Mouse (Mus musculus): ENCODE data around the gene Rnf214. TPM values are rescaled to one million over a fixed set of nuclear protein-coding genes. Genes with fewer than 3 reads are reported as not detected.

Rnf214 gene
- polyA plus RNA-seq, 1 experiment from 2014 or later: 29.5 TPM

- Histone ChIP-seq H3K4me1 (ENCODE audit: insufficient read depth, low read depth, low read length) (no peaks in the 10 kb centered on the region), H3K4me3 (ENCODE audit: low read depth, low read length) (no peak overlapping the region), H3K4me2 (replicated peaks; ENCODE audit: low read depth, low read length) (0 out of 2 replicates have a peak overlapping the region, but pooled peaks have one; percentile 8), H3K36me3 (ENCODE audit: insufficient read depth, low read length) (no peaks in the 10 kb centered on the region), H3K9ac (replicated peaks; ENCODE audit: low read depth) (no peak overlapping the region), H3K27me3 (replicated peaks; ENCODE audit: insufficient read depth, low read length) (no peaks in the 10 kb centered on the region), H3K27ac (ENCODE audit: low read length) (peak overlapping the region; percentile 78), H3K9me3 (ENCODE audit: low read length) (no peaks in the 10 kb centered on the region)
- peak; percentile 58 for DNase-seq (ENCODE audit: low spot score)
- TF ChIP-seq EP300 (IDR thresholded peaks at IDR 0.05) (no peak), CTCF (IDR thresholded peaks at IDR 0.05) (no peak)
- 36% methylated on average over 9 of the region's 9 CpGs for WGBS
- peak; percentile 60 for ATAC-seq
Observed at GRCm38 (mm10) chr9:45815113-45815512, 91.6 kb downstream of the Rnf214 start.

Small RNA genes lying within 50 kb of the gene (microRNA-seq; reads per million reads assigned to microRNA genes)
- gene Mir7087: 0.98 reads per million

Other genes starting within 250 kb of the Rnf214 start
- 16.5 and 19.4 TPM in 2 replicates for gene Cep164, start 78.2 kb downstream of the Rnf214 start, polyA plus RNA-seq (2015; fragmentation: Nextera tagmentation; extraction: Ambion mirVana)
- gene Bace1, start 68.3 kb downstream of the Rnf214 start, polyA plus RNA-seq (2015; fragmentation: Nextera tagmentation; extraction: Ambion mirVana): 16.6 and 18.3 TPM in 2 replicates
- 21.1 and 22.3 TPM in 2 replicates for gene Pcsk7, start 414 bp downstream of the Rnf214 start, polyA plus RNA-seq (2015; fragmentation: Nextera tagmentation; extraction: Ambion mirVana)
- gene Tagln, start 29.1 kb upstream of the Rnf214 start, polyA plus RNA-seq (2015; fragmentation: Nextera tagmentation; extraction: Ambion mirVana): 153 and 184 TPM in 2 replicates
- gene Sidt2, start 48.3 kb upstream of the Rnf214 start, polyA plus RNA-seq (2015; fragmentation: Nextera tagmentation; extraction: Ambion mirVana): 55.4 and 58.7 TPM in 2 replicates
- gene Pafah1b2, start 105.8 kb upstream of the Rnf214 start, polyA plus RNA-seq (2015; fragmentation: Nextera tagmentation; extraction: Ambion mirVana): 82.8 and 84.6 TPM in 2 replicates
- gene Sik3, start 105.9 kb upstream of the Rnf214 start, polyA plus RNA-seq (2015; fragmentation: Nextera tagmentation; extraction: Ambion mirVana): 8.9 and 9.3 TPM in 2 replicates

All from lung, postnatal 0 days (tissue).